Mouse (Mus musculus) heart, embryonic 13.5 days (tissue): ENCODE results near the gene Man2b1. TPM values are rescaled to one million over a fixed set of nuclear protein-coding genes. Genes with fewer than 3 reads are reported as not detected.
A peak's percentile ranks its signal among the peaks of the same experiment; 100 is the strongest.

Experiments used
- ATAC-seq: fragments of 200-750 bp; cut with Nextera tagmentation; 2 replicates; pipeline ENCODE4 v1.8.0; 2017; ENCODE audit warnings: moderate TSS enrichment; ENCODE audit not compliant: insufficient number of reproducible peaks, low FRiP score, low TSS enrichment; ENCODE audit errors: extremely low read depth
- H3K27ac ChIP-seq: fragments of 300-500 bp; sonication (generic); replicated peaks from 2 replicates; pipeline ENCODE4 v1.5.1; 2015; ENCODE audit warnings: moderate library complexity, mild to moderate bottlenecking, inconsistent platforms
- H3K27me3 ChIP-seq: fragments of 300-500 bp; sonication (generic); replicated peaks from 2 replicates; pipeline ENCODE4 v1.6.1; 2015; ENCODE audit warnings: mild to moderate bottlenecking, inconsistent platforms
- H3K36me3 ChIP-seq: fragments of 300-500 bp; sonication (generic); 2 replicates; pipeline ENCODE4 v1.6.1; 2015; ENCODE audit warnings: mild to moderate bottlenecking, inconsistent platforms
- H3K4me1 ChIP-seq: fragments of 300-500 bp; sonication (generic); 2 replicates; pipeline ENCODE4 v1.6.1; 2015; ENCODE audit warnings: inconsistent platforms
- H3K4me2 ChIP-seq: fragments of 300-500 bp; sonication (generic); 2 replicates; pipeline ENCODE4 v1.6.1; 2015; ENCODE audit warnings: inconsistent platforms, mild to moderate bottlenecking, moderate library complexity
- H3K4me3 ChIP-seq: fragments of 300-500 bp; sonication (generic); 2 replicates; pipeline ENCODE4 v1.5.1; 2015; ENCODE audit warnings: moderate library complexity, mild to moderate bottlenecking, inconsistent platforms
- H3K9ac ChIP-seq: fragments of 300-500 bp; sonication (generic); 2 replicates; pipeline ENCODE4 v1.6.1; 2015; ENCODE audit warnings: inconsistent platforms, mild to moderate bottlenecking, moderate library complexity
- H3K9me3 ChIP-seq: fragments of 300-500 bp; sonication (generic); 2 replicates; pipeline ENCODE4 v1.6.1; 2016; ENCODE audit warnings: inconsistent platforms
- WGBS: fragments of 180-500 bp; shearing (Covaris S2); methylation state at CpG from one replicate; pipeline ENCODE4 v1.1.7; 2015; ENCODE audit warnings: mixed read lengths; 5-methylcytosine and 5-hydroxymethylcytosine counted together
- polyA plus RNA-seq: library from polyadenylated mRNA; unstranded; fragments of >200 nt; fragmentation: Nextera tagmentation; extraction: Ambion mirVana; gene quantifications from 2 replicates; pipeline ENCODE4 v1.2.1, GENCODE M21; 2015

Gene Man2b1
- polyA plus RNA-seq, result 30.5 and 31.1 TPM in 2 replicates

- H3K4me3 ChIP-seq, result peak within 1 kb of the TSS; percentile 79
- H3K4me2 ChIP-seq, result peak within 1 kb of the TSS; percentile 94
- H3K36me3 ChIP-seq, result peaks cover 41% of the 10 kb centered on the region
- H3K9me3 ChIP-seq, result no peaks in the 10 kb centered on the region
- peak; percentile 61 for ATAC-seq
- no peaks in the 10 kb centered on the region for H3K27me3 ChIP-seq
- peaks cover 41% of the 10 kb centered on the region for H3K4me1 ChIP-seq
- H3K27ac ChIP-seq, result peak within 1 kb of the TSS; percentile 31
- peak within 1 kb of the TSS; percentile 83 for H3K9ac ChIP-seq
- under 1% methylated on average over 29 of the region's 30 CpGs for WGBS
These were observed at the start of gene Man2b1 for GRCm38 (mm10) chr8:85083108-85083813. TSS of gene Man2b1 (plus strand) at chr8:85083270.

GRCm38 (mm10) chr8:85033867-85034266, 49.2 kb upstream of the Man2b1 start:
- Histone ChIP-seq H3K4me2 (peak overlapping the region; percentile 96; the same call in 1 of the 2 replicates), H3K9me3 (no peaks in the 10 kb centered on the region), H3K4me1 (peaks cover 38% of the 10 kb centered on the region), H3K9ac (no peak overlapping the region), H3K4me3 (no peak overlapping the region), H3K27ac (no peak overlapping the region), H3K27me3 (no peaks in the 10 kb centered on the region), H3K36me3 (peaks cover 52% of the 10 kb centered on the region)
- ATAC-seq, result no peak
- 55% methylated on average over 1 of the region's 1 CpGs for WGBS

GRCm38 (mm10) chr8:85034764-85035163, 48.3 kb upstream of the Man2b1 start:
- 5% methylated on average over 13 of the region's 13 CpGs for WGBS
- peaks cover 44% of the 10 kb centered on the region for H3K36me3 ChIP-seq
- peak overlapping the region; percentile 83; the same call in 1 of the 2 replicates for H3K27ac ChIP-seq
- H3K9ac ChIP-seq, result peak overlapping the region; percentile 84
- ATAC-seq, result no peak
- peaks cover 37% of the 10 kb centered on the region for H3K4me1 ChIP-seq
- H3K27me3 ChIP-seq, result no peaks in the 10 kb centered on the region
- peak overlapping the region; percentile 96 for H3K4me2 ChIP-seq
- peak overlapping the region; percentile 71 for H3K4me3 ChIP-seq
- H3K9me3 ChIP-seq, result no peaks in the 10 kb centered on the region

GRCm38 (mm10) chr8:85035165-85035727, 47.8 kb upstream of the Man2b1 start:
- peak overlapping the region; percentile 84 for H3K9ac ChIP-seq
- peak overlapping the region; percentile 71 for H3K4me3 ChIP-seq
- peaks cover 44% of the 10 kb centered on the region for H3K36me3 ChIP-seq
- peaks cover 42% of the 10 kb centered on the region for H3K4me1 ChIP-seq
- ATAC-seq, result no peak
- H3K27me3 ChIP-seq, result no peaks in the 10 kb centered on the region
- H3K4me2 ChIP-seq, result peak overlapping the region; percentile 96
- H3K27ac ChIP-seq, result peak overlapping the region; percentile 83
- 4% methylated on average over 12 of the region's 12 CpGs for WGBS
- H3K9me3 ChIP-seq, result no peaks in the 10 kb centered on the region

- Histone ChIP-seq H3K36me3 (peaks cover 44% of the 10 kb centered on the region), H3K9ac (peak overlapping the region; percentile 84), H3K9me3 (no peaks in the 10 kb centered on the region), H3K4me3 (peak overlapping the region; percentile 71), H3K27me3 (no peaks in the 10 kb centered on the region), H3K27ac (peak overlapping the region; percentile 83), H3K4me1 (peaks cover 46% of the 10 kb centered on the region), H3K4me2 (peak overlapping the region; percentile 96)
- no peak for ATAC-seq
- WGBS, result under 1% methylated on average over 15 of the region's 15 CpGs
These were observed 47.3 kb upstream of the Man2b1 start for GRCm38 (mm10) chr8:85035728-85036310.

GRCm38 (mm10) chr8:85036381-85036717, 46.7 kb upstream of the Man2b1 start:
- Histone ChIP-seq H3K4me2 (peak overlapping the region; percentile 96), H3K27ac (peak overlapping the region; percentile 83), H3K4me3 (peak overlapping the region; percentile 71), H3K36me3 (peaks cover 44% of the 10 kb centered on the region), H3K9me3 (no peaks in the 10 kb centered on the region), H3K4me1 (peaks cover 46% of the 10 kb centered on the region), H3K27me3 (no peaks in the 10 kb centered on the region), H3K9ac (peak overlapping the region; percentile 84)
- ATAC-seq, result peak; percentile 12; the same call in 1 of the 2 replicates
- WGBS, result 0% methylated on average over 9 of the region's 9 CpGs

GRCm38 (mm10) chr8:85036718-85037365, 46.2 kb upstream of the Man2b1 start, which contains the start of gene Tnpo2:
TSS of gene Tnpo2 (plus strand) at chr8:85036915.
- H3K27me3 ChIP-seq, result no peaks in the 10 kb centered on the region
- H3K4me3 ChIP-seq, result peak within 1 kb of the TSS; percentile 71
- peaks cover 46% of the 10 kb centered on the region for H3K4me1 ChIP-seq
- peak within 1 kb of the TSS; percentile 93 for H3K9ac ChIP-seq
- ATAC-seq, result peak; percentile 92
- H3K27ac ChIP-seq, result peak within 1 kb of the TSS; percentile 99
- peak within 1 kb of the TSS; percentile 96 for H3K4me2 ChIP-seq
- H3K36me3 ChIP-seq, result peaks cover 44% of the 10 kb centered on the region
- H3K9me3 ChIP-seq, result no peaks in the 10 kb centered on the region
- under 1% methylated on average over 49 of the region's 59 CpGs for WGBS

GRCm38 (mm10) chr8:85037366-85037680, 45.7 kb upstream of the Man2b1 start:
- H3K27ac ChIP-seq, result peak overlapping the region; percentile 99
- ATAC-seq, result peak; percentile 38
- H3K9ac ChIP-seq, result peak overlapping the region; percentile 93
- peaks cover 44% of the 10 kb centered on the region for H3K36me3 ChIP-seq
- H3K9me3 ChIP-seq, result no peaks in the 10 kb centered on the region
- H3K4me3 ChIP-seq, result peak overlapping the region; percentile 71
- 2% methylated on average over 14 of the region's 14 CpGs for WGBS
- peak overlapping the region; percentile 91 for H3K4me2 ChIP-seq
- peaks cover 46% of the 10 kb centered on the region for H3K4me1 ChIP-seq
- H3K27me3 ChIP-seq, result no peaks in the 10 kb centered on the region

- H3K9me3 ChIP-seq, result no peaks in the 10 kb centered on the region
- H3K4me3 ChIP-seq, result peak overlapping the region; percentile 71
- H3K27me3 ChIP-seq, result no peaks in the 10 kb centered on the region
- WGBS, result under 1% methylated on average over 56 of the region's 57 CpGs
- H3K4me2 ChIP-seq, result peak overlapping the region; percentile 91
- 0 out of 2 replicates have a peak, but pooled peaks have one; percentile 10 for ATAC-seq
- H3K27ac ChIP-seq, result peak overlapping the region; percentile 99
- peak overlapping the region; percentile 93 for H3K9ac ChIP-seq
- H3K36me3 ChIP-seq, result peaks cover 44% of the 10 kb centered on the region
- peaks cover 46% of the 10 kb centered on the region for H3K4me1 ChIP-seq
These were observed 45.2 kb upstream of the Man2b1 start for GRCm38 (mm10) chr8:85037681-85038531.

GRCm38 (mm10) chr8:85043619-85044018, 39.5 kb upstream of the Man2b1 start:
- Histone ChIP-seq H3K36me3 (peaks cover 89% of the 10 kb centered on the region), H3K4me1 (peaks cover 18% of the 10 kb centered on the region), H3K4me3 (no peak overlapping the region), H3K27me3 (no peaks in the 10 kb centered on the region), H3K9me3 (no peaks in the 10 kb centered on the region), H3K27ac (no peak overlapping the region), H3K9ac (no peak overlapping the region), H3K4me2 (no peak overlapping the region)
- 87% methylated on average over 6 of the region's 6 CpGs for WGBS
- no peak for ATAC-seq
